Mouse (Mus musculus): ENCODE measurements around the gene Dgcr2. TPM values are rescaled to one million over a fixed set of nuclear protein-coding genes. Genes with fewer than 3 reads are reported as not detected.

Dgcr2 gene
- polyA plus RNA-seq, 1 experiment from 2014 or later: 96.7 TPM

Other genes starting within 250 kb of the Dgcr2 start
- gene Med15, start 165.7 kb downstream of the Dgcr2 start, polyA plus RNA-seq (2016; fragmentation: Nextera tagmentation; extraction: Ambion mirVana): 46.7 and 50.3 TPM in 2 replicates
- 63.6 and 66.6 TPM in 2 replicates for gene Klhl22, start 138.9 kb downstream of the Dgcr2 start, polyA plus RNA-seq (2016; fragmentation: Nextera tagmentation; extraction: Ambion mirVana)
- gene Scarf2, start 101.3 kb downstream of the Dgcr2 start, polyA plus RNA-seq (2016; fragmentation: Nextera tagmentation; extraction: Ambion mirVana): 13.5 and 13.9 TPM in 2 replicates
- 1.1 and 1.6 TPM in 2 replicates for gene B830017H08Rik, start 65.4 kb downstream of the Dgcr2 start, polyA plus RNA-seq (2016; fragmentation: Nextera tagmentation; extraction: Ambion mirVana)
- gene Car15, start 60.2 kb downstream of the Dgcr2 start, polyA plus RNA-seq (2016; fragmentation: Nextera tagmentation; extraction: Ambion mirVana): 3.7 and 4.7 TPM in 2 replicates
- 0.43 and 0.63 TPM in 2 replicates for gene Gm20518, start 6.9 kb downstream of the Dgcr2 start, polyA plus RNA-seq (2016; fragmentation: Nextera tagmentation; extraction: Ambion mirVana)
- 0.10 TPM in 2 replicates for gene Tssk1, start 4.3 kb downstream of the Dgcr2 start, polyA plus RNA-seq (2016; fragmentation: Nextera tagmentation; extraction: Ambion mirVana)
- gene Tssk2, start 75 bp upstream of the Dgcr2 start, polyA plus RNA-seq (2016; fragmentation: Nextera tagmentation; extraction: Ambion mirVana): not detected in 2 replicates
- 52.1 and 54.6 TPM in 2 replicates for gene Ess2, start 12.8 kb upstream of the Dgcr2 start, polyA plus RNA-seq (2016; fragmentation: Nextera tagmentation; extraction: Ambion mirVana)
- gene Gsc2, start 16.5 kb upstream of the Dgcr2 start, polyA plus RNA-seq (2016; fragmentation: Nextera tagmentation; extraction: Ambion mirVana): not detected in 2 replicates
- 156 and 162 TPM in 2 replicates for gene Slc25a1, start 29.7 kb upstream of the Dgcr2 start, polyA plus RNA-seq (2016; fragmentation: Nextera tagmentation; extraction: Ambion mirVana)
- gene Vpreb2, start 81.9 kb upstream of the Dgcr2 start, polyA plus RNA-seq (2016; fragmentation: Nextera tagmentation; extraction: Ambion mirVana): not detected in 2 replicates
- gene Dgcr6, start 154.3 kb upstream of the Dgcr2 start, polyA plus RNA-seq (2016; fragmentation: Nextera tagmentation; extraction: Ambion mirVana): 162 and 171 TPM in 2 replicates
- 6.3 and 7.1 TPM in 2 replicates for gene Prodh, start 191.6 kb upstream of the Dgcr2 start, polyA plus RNA-seq (2016; fragmentation: Nextera tagmentation; extraction: Ambion mirVana)
- gene Rtn4r, start 229.1 kb upstream of the Dgcr2 start, polyA plus RNA-seq (2016; fragmentation: Nextera tagmentation; extraction: Ambion mirVana): 15.6 and 16.5 TPM in 2 replicates